Mouse (Mus musculus) spleen, postnatal 14 days (tissue): ENCODE measurements at regions not wholly inside any gene's neighbourhood (a gene's known extent, or its start where the extent isn't known, plus 50 kb on each side); places are given as distances from the start of the nearest gene placed in this dataset.

ENCODE experiments used
- DNase-seq, 2 experiments: peaks; one replicate each; pipeline ENCODE4 v3.0.0; 2021 to 2022; ENCODE audit warnings: low spot score in 2 of 2

DNA sequence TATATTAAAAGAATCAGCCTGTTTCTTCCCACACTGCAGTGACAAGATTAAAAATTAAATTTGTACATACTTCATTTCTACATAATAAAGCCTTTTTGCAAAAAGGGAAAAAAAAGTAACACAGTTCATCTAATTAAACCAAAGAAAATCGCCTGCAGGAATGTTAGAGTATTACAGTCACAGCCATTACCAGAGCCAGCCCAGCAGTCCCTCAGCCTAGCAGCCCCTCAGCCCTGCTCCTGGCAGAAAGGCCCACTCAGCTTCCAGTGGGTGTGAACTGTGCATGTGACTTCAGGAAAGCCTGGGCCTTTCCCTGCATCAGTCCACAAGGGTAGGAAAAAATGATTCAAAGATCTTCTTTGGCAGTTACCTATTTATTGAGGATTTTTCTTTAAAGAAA is 256.8 kb upstream of the 3110018I06Rik start:
- DNase-seq: no peak

- DNase-seq: no peak
These were observed 237.5 kb upstream of the 3110018I06Rik start for GRCm38 (mm10) chr12:107250747-107251470.

DNA sequence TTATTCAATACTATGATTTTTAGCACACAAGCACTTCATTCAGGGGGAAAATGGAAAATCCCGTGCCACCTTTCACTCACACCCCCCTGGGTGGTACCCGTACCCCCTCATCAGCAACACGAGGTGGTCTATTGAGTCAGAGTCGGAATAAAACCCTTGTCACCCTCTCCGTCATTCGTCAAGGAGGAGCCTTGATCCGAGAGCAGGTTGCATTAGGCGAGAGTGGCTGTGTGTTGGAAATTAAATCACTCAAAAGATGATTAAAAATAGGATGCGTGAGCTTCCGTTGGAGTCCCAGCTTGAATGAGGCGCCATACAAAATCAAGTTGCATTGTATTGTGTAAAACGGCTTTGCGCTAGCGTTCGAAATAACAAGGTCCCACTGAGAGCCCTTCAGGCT is 236.5 kb upstream of the 3110018I06Rik start:
- DNase-seq: no peak

GRCm38 (mm10) chr12:107262076-107262475 is 226.4 kb upstream of the 3110018I06Rik start:
- DNase-seq: no peak

DNA sequence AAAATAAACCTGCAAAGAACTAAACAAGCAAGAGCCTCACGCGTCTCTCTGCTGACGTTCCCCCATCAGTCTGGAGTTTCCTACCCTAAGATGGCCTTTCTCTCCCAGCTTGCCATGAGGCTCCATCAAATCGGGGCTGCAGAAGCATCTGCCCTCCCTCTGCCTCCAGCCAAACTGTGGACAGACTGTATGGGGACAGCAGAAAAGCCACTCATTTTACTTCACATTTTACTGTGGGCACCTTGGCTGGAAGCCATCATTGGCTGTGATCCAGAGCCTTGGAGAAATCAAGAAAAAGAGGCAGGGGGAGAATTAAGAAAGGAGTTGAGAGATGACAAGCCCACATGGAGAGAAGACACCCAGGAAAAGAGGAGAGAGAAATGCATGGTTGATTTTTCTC is 225.9 kb upstream of the 3110018I06Rik start:
- DNase-seq: no peak

DNA sequence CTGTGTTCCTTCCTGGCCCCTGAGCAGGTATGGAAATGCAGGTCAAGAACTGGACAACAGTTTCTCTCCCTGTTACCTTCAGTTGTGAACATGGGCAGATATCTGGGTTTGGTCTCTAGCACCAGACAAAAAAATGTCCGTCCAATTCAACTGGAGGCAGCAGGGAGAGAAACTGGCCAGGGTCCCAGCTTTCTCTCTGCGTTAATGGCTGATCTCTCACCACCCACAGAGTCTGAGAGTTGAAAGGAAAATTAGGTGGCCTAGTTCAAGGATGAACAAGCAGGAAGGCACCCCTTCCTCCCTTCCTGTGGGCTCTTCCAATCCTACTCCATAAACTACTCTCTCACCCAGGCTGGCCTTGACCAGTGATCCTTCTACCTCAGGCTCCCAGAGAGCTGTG is 221.7 kb upstream of the 3110018I06Rik start:
- no peak for DNase-seq

DNA sequence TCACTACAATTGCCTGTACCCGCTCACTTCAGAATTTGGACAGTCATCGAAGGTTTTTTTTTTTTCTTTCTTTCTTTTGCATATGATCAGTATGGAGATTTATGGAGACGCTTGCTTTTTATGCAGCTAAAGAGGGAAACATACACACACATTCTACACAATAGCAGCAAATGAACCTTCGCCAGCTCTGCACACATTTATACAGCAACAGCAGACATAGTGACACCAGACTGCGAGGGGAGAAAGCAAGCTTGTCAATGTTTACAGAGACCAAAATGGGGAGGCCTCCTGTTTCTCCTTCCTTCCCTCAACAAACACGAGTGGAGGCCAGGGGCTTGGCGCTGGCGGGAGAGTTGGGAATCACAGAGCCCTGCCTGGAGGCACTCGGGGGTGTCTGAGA is 202.8 kb upstream of the 3110018I06Rik start:
- DNase-seq: no peak

DNA sequence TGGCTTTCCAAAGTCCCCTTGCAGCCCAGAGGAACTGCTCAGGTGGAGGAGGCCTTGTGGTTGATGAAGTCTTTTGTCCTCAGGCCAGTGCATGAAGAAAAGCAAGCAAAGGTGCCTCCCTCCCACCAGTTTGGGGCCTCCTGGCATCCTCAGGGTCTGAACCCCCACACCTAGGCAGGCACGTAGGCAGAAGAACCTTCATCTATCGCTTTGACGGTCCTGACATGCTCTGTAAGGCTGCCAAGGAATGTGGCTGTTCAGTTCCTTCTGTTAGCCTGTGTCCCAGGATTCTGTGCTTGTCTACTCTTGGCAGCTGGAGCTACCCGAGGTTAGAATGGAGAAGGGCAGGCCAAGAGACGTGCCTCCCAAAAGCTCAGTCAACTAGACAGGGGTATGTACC is 197.1 kb upstream of the 3110018I06Rik start:
- DNase-seq: no peak

GRCm38 (mm10) chr12:107307094-107307740 is 181.2 kb upstream of the 3110018I06Rik start:
- no peak for DNase-seq

DNA sequence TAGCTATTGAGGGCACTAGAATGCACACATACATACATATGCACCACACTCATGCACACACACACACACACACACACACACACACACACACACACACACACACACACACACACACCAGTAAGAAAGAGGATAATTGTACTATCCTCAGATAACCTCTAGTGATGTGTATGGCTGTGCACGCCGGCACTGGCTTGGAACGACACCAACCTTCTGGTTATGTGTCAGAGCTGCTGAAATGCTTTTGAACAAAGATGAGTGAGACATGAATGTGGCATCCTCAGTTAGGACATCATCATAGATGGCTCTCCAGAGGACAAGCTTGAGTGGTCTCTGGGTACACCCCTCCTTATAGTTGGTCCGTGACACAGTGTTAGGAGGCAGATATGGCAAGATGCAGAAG is 173.0 kb upstream of the 3110018I06Rik start:
- DNase-seq: no peak

DNA sequence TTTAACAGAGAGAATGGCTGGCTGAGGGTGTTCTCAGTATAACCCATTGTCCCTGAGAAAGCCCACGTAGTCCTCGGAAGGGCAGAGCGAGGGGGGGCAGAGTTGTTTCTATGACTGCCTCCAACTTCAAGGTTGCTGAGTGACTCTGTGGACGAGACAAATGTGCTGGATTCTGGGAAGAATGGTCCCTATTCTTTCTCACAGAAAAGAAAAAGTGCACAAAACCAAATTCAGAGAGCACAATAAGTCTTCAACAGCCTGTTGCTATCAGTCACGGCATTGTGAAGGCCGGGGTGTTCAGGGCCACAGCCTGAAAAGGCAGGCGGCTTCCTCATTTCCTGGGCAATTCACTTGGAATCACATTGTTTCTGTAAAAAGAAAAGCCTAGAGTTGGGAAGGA is 165.6 kb upstream of the 3110018I06Rik start:
- no peak for DNase-seq

DNA sequence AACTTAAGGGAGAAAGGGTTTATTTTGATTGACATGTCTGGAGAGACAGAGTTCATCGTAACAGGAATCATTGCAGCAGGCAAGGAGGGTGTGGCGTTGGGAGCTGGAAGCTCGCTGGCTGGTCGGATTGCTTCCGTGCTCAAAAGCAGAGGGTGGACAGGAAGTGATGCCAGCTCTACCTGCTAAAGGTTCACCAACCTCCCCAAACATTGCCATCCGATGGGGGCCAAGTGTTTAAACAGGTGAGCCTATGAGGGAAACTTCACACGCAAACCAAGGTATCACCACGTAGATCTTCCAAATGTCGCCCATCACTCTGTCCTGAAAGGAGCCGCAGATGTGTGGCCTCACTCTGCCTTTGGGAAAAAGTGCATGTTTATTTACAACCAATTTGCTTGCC is 162.3 kb upstream of the 3110018I06Rik start:
- no peak for DNase-seq

DNA sequence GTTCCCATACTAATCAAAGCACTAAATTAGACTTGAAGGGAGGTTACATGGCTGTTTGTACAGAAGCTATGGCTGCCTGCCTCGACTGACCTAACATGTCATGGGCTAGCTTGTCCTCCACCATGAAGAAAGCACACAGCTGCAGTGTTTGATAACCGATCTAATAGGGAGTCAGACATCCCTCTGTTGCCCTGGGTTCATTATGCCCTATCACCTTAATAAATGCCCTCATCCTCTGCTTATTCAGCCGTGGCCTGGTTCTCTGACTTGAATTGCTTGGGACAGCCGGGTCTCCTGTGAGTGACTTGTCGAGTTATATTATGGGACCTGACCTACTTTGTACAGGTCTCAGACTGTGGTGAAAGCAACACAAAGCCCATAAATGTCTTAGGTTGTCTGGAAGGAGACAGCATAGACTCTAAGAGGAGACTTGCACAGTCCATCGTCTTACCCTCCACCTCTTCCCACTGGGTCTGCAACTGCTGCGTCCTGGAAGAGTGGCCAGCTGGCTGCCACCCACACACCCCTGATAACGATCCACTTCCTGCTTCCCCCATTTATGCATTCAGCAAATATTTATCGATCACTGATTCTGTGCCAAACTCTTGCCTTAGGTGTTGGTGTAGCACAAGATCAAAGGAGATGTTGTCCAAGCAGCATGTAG is 161.2 kb upstream of the 3110018I06Rik start:
- DNase-seq: no peak

GRCm38 (mm10) chr12:107328986-107329385 is 159.4 kb upstream of the 3110018I06Rik start:
- no peak for DNase-seq

- no peak for DNase-seq
These were observed 154.1 kb upstream of the 3110018I06Rik start for GRCm38 (mm10) chr12:107334366-107334765.

DNA sequence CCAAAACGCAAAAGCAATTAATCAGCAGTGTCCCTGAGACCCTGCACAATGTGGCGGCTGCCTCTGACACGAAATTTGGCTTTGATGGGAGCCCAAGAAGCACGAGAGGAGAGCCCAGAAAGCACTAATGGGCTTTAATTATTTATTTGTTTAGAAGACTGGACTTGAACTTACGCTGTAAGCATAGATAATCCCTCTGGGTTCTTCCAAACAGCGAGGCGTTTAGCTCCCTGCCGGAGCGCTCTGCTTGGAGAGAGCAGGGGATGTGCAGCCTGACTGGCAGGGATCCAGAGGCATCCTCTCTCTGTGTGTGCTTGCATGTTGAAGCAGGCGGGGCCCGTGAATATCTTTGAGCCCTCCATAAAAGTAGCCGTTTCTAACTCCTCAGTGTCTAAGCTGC is 153.3 kb upstream of the 3110018I06Rik start:
- DNase-seq: no peak

DNA sequence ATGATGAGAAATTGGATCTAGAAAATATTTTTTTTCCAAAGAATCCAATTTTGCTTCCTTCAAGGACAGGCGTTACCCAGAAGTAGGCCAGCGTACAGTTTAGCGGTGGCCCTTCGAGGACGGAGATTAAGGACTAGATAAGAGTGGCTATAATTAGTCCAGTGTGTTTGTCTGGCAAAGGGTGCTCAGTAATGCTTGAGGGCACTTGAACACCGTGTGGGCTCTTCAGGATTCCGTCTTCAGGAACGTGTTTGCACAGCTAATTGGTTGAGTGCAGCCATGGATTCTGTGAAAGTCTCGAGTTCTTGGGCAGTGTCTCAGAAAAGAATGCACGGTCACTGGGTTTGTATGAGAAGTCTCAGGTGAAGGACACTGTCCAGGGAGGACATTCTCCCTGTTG is 149.7 kb upstream of the 3110018I06Rik start:
- no peak for DNase-seq

DNA sequence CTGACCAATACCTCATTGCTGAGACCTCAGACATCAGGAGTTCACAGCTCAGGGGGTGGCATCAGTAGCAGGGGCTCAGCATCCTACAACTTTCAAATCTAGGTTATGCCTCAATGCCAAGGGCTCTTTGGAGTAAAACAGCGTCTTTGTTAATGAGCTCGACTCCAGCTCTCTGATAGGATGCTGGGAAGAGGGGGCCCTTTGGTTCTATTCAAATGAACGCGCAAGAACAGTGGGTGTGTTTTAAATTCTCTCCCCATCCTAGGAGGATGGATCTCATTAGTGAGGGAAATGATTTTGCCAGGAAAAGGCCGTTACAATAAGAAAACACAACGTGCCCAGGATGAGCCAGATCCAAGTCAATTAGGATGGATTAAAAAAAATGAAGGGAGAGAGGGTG is 132.2 kb upstream of the 3110018I06Rik start:
- DNase-seq: no peak

DNA sequence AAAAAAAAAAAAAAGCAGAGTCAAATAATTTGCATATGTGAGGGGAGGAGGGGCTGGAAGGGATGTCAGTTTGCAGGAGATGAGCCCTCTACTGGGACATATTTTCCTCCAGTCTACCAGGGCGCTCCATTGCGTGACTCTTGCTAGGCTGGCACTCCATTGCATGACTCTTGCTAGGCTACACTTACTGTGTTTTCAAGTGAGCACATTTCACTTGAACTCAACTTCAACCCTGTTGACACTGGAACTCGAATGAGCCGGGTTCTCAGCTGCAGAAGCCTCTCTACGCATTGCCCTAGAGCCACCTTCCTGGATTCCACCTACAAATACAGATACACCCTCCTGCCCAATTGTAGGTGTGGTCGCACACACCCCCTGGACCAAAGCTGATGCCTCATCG is 131.5 kb upstream of the 3110018I06Rik start:
- DNase-seq: no peak

GRCm38 (mm10) chr12:107360511-107360910 is 127.9 kb upstream of the 3110018I06Rik start:
- no peak for DNase-seq

DNA sequence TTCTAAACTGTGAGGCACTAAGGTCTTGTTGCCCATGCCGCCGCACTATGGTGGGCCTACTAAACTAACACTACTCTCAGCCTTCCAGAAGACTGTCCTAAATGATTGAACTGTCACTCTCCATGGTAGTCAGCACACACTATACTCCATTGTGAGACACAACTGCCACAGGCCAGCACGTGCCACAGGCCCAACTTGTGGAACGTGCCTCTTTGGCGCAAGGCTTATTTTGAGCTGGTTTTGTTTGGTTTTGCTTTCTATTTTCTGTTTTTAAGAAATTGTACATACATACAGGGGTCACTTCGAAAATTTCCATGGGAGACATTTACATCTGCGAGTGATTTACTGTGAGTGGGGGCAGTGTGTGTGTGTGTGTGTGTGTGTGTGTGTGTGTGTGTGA is 126.8 kb upstream of the 3110018I06Rik start:
- no peak for DNase-seq

GRCm38 (mm10) chr12:107362120-107362519 is 126.3 kb upstream of the 3110018I06Rik start:
- DNase-seq: no peak

DNA sequence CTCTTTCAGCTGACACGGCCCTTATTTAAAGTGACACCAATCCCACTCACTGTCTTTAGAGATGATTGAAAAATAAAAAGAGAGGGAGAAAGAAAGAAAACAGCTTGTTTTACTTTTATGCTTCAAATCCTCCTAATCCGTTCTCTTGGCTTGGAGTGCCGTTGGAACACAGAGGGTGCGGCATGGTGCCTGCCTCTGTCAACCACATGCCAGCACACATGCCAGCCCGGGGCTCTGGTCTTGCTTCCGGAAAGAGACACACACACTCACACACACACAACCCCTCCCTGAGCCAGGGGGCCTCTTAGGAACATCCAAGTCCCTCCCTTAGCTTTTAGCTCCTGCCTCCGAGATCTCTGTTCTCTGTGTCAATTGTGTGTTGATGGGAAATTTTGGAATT is 116.2 kb upstream of the 3110018I06Rik start:
- DNase-seq: no peak
